Mouse (Mus musculus) stomach, embryonic 14.5 days (tissue): ENCODE measurements around the gene Sdhb. TPM values are rescaled to one million over a fixed set of nuclear protein-coding genes. Genes with fewer than 3 reads are reported as not detected.
A peak's percentile ranks its signal among the peaks of the same experiment; 100 is the strongest.

Experiments
- ATAC-seq: fragments of 200-750 bp; cut with Nextera tagmentation; 2 replicates; pipeline ENCODE4 v1.8.0; 2017; ENCODE audit warnings: low read depth, moderate TSS enrichment; ENCODE audit not compliant: insufficient number of reproducible peaks, insufficient read depth, low FRiP score
- H3K27ac ChIP-seq: fragments of 300-500 bp; sonication (generic); 2 replicates; pipeline ENCODE4 v1.5.1; 2014; ENCODE audit warnings: mild to moderate bottlenecking, low read length, moderate library complexity, mixed read lengths
- H3K27me3 ChIP-seq: fragments of 300-500 bp; sonication (generic); 2 replicates; pipeline ENCODE4 v1.6.1; 2014; ENCODE audit warnings: low read length, control low read depth, mixed read lengths; ENCODE audit not compliant: control insufficient read depth, insufficient read depth
- H3K36me3 ChIP-seq: fragments of 300-500 bp; sonication (generic); 2 replicates; pipeline ENCODE4 v1.6.1; 2014; ENCODE audit warnings: mild to moderate bottlenecking, control low read depth, low read length, moderate library complexity, mixed read lengths; ENCODE audit not compliant: control insufficient read depth, insufficient read depth
- H3K4me1 ChIP-seq: fragments of 300-500 bp; sonication (generic); 2 replicates; pipeline ENCODE4 v1.6.1; 2014; ENCODE audit warnings: low read length, control low read depth, mixed read lengths; ENCODE audit not compliant: control insufficient read depth, insufficient read depth
- H3K4me2 ChIP-seq: fragments of 300-500 bp; sonication (generic); replicated peaks from 2 replicates; pipeline ENCODE4 v1.6.1; 2014; ENCODE audit warnings: low read depth, low read length, control low read depth
- H3K4me3 ChIP-seq: fragments of 300-500 bp; sonication (generic); 2 replicates; pipeline ENCODE4 v1.5.1; 2014; ENCODE audit warnings: low read depth, low read length, control low read depth
- H3K9ac ChIP-seq: fragments of 300-500 bp; sonication (generic); replicated peaks from 2 replicates; pipeline ENCODE4 v1.6.1; 2014; ENCODE audit warnings: low read depth, mild to moderate bottlenecking, control low read depth, low read length, moderate library complexity, mixed read lengths
- H3K9me3 ChIP-seq: fragments of 300-500 bp; sonication (generic); 2 replicates; pipeline ENCODE4 v1.6.1; 2016; ENCODE audit warnings: low read depth, low read length, control low read depth; ENCODE audit not compliant: control insufficient read depth
- WGBS: fragments of 180-500 bp; shearing (Covaris S2); extraction: QIAGEN DNeasy Blood & Tissue Kit; methylation state at CpG from one replicate; pipeline ENCODE4 v1.1.7; 2014; 5-methylcytosine and 5-hydroxymethylcytosine counted together
- polyA plus RNA-seq: library from polyadenylated mRNA; unstranded; fragments of >200 nt; fragmentation: Nextera tagmentation; extraction: Ambion mirVana; gene quantifications from 2 replicates; pipeline ENCODE4 v1.2.1, GENCODE M21; 2014

Gene Sdhb
- polyA plus RNA-seq, 1 experiment from 2014 or later: 401 TPM

- Histone ChIP-seq H3K9me3 (no peaks in the 10 kb centered on the region), H3K27me3 (no peaks in the 10 kb centered on the region), H3K9ac (peak within 1 kb of the TSS; percentile 83), H3K4me2 (peak within 1 kb of the TSS; percentile 86), H3K36me3 (peaks cover 40% of the 10 kb centered on the region), H3K4me1 (peaks cover 13% of the 10 kb centered on the region), H3K4me3 (peak within 1 kb of the TSS; percentile 74), H3K27ac (peak within 1 kb of the TSS; percentile 90)
- WGBS: 12% methylated on average over 7 of the region's 7 CpGs
- no peak for ATAC-seq
Observed at GRCm38 (mm10) chr4:141010118-141010517, 49.1 kb downstream of the Sdhb start, which contains the start of gene Mfap2. TSS of gene Mfap2 (plus strand) at chr4:141010418.

GRCm38 (mm10) chr4:141010526-141010925 is 49.5 kb downstream of the Sdhb start:
- peaks cover 13% of the 10 kb centered on the region for H3K4me1 ChIP-seq
- H3K4me2 ChIP-seq: peak overlapping the region; percentile 86
- peak overlapping the region; percentile 83 for H3K9ac ChIP-seq
- peaks cover 45% of the 10 kb centered on the region for H3K36me3 ChIP-seq
- ATAC-seq: peak; percentile 83
- WGBS: under 1% methylated on average over 26 of the region's 26 CpGs
- peak overlapping the region; percentile 90 for H3K27ac ChIP-seq
- peak overlapping the region; percentile 74 for H3K4me3 ChIP-seq
- no peaks in the 10 kb centered on the region for H3K9me3 ChIP-seq
- H3K27me3 ChIP-seq: no peaks in the 10 kb centered on the region

DNA sequence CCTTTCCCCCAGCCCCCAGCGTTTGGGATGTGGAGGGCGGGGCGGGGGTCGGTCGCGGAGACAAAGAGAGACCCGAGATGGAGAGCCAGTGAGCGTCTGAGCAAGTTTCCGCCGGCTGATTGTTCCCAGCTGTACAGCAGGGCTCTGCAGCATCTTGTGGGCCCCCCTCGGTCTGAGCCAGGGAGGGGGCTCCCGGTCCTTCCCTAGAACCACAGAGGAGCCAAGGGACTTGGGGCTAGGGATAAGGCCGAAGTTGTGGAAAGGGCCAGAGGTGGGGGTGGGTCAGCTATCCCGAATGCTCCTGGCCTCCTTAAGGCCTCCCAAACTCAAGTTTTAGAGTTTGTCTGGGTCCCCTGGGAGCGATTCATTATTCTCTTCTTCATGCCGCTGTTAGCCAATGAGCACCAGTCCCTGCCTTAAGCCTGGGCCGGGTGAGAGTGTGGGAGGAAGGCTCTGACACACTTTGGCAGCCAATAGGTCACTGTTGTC is 50.0 kb downstream of the Sdhb start:
- ATAC-seq: 0 out of 2 replicates have a peak, but pooled peaks have one; percentile 29
- 1% methylated on average over 17 of the region's 17 CpGs for WGBS
- H3K27ac ChIP-seq: peak overlapping the region; percentile 90
- peak overlapping the region; percentile 83 for H3K9ac ChIP-seq
- H3K4me1 ChIP-seq: peaks cover 13% of the 10 kb centered on the region
- no peaks in the 10 kb centered on the region for H3K9me3 ChIP-seq
- peaks cover 46% of the 10 kb centered on the region for H3K36me3 ChIP-seq
- H3K27me3 ChIP-seq: no peaks in the 10 kb centered on the region
- peak overlapping the region; percentile 74 for H3K4me3 ChIP-seq
- H3K4me2 ChIP-seq: peak overlapping the region; percentile 86

DNA sequence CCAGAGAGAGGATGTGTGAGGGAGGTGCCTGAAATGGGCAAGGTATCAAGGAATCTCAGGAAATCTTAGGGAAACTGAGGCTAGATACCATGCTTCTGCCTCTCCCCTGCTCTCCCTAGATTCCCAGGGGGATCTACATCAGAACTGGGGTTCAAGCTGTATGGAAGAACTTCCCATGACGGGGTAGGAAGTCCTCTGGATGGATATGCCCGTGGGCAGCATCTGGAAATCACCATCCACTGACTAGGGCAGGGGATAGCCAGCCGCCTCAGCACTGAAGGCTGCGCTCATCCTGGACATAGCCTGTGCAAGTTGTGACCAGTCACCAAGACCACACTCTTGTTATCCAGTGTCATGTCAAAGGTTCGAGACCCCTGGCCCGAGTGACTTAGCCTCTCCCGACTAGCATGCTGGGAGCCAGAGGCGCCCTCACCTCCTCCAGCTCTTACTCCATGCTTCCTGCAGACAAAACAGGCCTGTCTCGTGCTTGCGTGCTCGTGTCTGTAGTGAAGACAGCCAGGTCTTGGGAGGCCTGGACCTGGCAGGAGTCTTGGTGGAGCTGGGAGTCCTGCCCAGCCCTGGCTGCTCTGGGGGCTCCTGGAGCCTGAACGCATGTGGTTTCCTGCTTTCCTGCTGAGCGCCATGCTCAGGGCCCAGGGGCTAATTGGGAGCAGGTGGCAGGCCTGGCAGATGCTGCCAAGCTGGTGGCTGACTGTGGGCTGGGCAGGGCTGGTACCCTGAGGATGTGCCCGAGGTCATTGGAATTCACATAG is 50.7 kb downstream of the Sdhb start:
- Histone ChIP-seq H3K9me3 (no peaks in the 10 kb centered on the region), H3K4me2 (peak overlapping the region; percentile 86), H3K4me1 (peaks cover 13% of the 10 kb centered on the region), H3K27me3 (no peaks in the 10 kb centered on the region), H3K36me3 (peaks cover 45% of the 10 kb centered on the region), H3K9ac (peak overlapping the region; percentile 83), H3K27ac (peak overlapping the region; percentile 90), H3K4me3 (peak overlapping the region; percentile 74)
- 46% methylated on average over 14 of the region's 14 CpGs for WGBS
- no peak for ATAC-seq

DNA sequence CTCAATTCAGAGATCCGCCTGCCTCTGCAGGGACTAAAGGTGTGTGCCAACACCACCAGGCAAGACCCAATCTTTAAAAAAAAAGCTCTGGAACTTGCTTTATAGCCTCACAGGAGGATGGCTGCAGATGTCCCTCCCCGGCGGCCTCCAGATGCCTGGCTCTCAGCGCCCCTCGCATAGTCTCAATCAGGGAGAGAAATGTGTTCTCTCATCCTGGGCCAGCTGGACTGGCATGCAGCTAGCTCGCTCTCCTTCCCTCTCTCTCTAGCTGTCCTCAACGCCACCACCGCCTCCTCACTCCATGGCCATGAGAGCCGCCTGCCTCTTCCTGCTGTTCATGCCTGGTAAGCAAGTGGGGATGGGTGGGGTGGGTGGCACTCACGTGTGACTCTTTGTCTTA is 51.6 kb downstream of the Sdhb start:
- H3K4me1 ChIP-seq: peaks cover 13% of the 10 kb centered on the region
- H3K9me3 ChIP-seq: no peaks in the 10 kb centered on the region
- H3K27ac ChIP-seq: 0 out of 2 replicates have a peak overlapping the region, but pooled peaks have one; percentile 90
- peaks cover 41% of the 10 kb centered on the region for H3K36me3 ChIP-seq
- H3K4me3 ChIP-seq: no peak overlapping the region
- peak overlapping the region; percentile 86 for H3K4me2 ChIP-seq
- 85% methylated on average over 9 of the region's 10 CpGs for WGBS
- no peak overlapping the region for H3K9ac ChIP-seq
- H3K27me3 ChIP-seq: no peaks in the 10 kb centered on the region
- ATAC-seq: no peak

DNA sequence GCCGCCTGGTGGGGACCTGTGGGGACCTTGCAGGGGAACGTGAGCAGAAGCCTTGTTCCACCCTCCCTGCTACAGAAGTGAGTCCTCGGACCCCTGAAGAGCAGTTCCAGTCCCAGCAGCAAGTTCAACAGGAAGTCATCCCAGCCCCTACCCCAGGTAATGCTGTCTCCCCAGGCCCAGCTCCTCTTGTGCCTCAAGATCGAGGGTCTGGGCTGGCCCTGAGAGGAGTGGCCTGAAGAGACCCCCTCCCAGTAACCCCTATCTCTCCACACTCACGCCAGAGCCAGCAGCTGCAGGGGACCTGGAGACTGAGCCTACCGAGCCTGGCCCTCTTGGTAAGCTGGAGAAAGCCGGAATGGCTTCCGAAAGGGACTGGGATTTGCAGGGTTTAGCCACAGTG is 53.1 kb downstream of the Sdhb start:
- Histone ChIP-seq H3K27me3 (no peaks in the 10 kb centered on the region), H3K4me1 (peaks cover 13% of the 10 kb centered on the region), H3K9ac (no peak overlapping the region), H3K4me3 (no peak overlapping the region), H3K9me3 (no peaks in the 10 kb centered on the region), H3K4me2 (no peak overlapping the region), H3K36me3 (peaks cover 39% of the 10 kb centered on the region), H3K27ac (no peak overlapping the region)
- 71% methylated on average over 8 of the region's 8 CpGs for WGBS
- no peak for ATAC-seq

GRCm38 (mm10) chr4:141014856-141015255 is 53.9 kb downstream of the Sdhb start:
- H3K27me3 ChIP-seq: no peaks in the 10 kb centered on the region
- H3K4me3 ChIP-seq: no peak overlapping the region
- peaks cover 39% of the 10 kb centered on the region for H3K36me3 ChIP-seq
- H3K9me3 ChIP-seq: no peaks in the 10 kb centered on the region
- no peak overlapping the region for H3K27ac ChIP-seq
- WGBS: 87% methylated on average over 11 of the region's 11 CpGs
- H3K4me1 ChIP-seq: peaks cover 18% of the 10 kb centered on the region
- ATAC-seq: no peak
- H3K4me2 ChIP-seq: no peak overlapping the region
- no peak overlapping the region for H3K9ac ChIP-seq

DNA sequence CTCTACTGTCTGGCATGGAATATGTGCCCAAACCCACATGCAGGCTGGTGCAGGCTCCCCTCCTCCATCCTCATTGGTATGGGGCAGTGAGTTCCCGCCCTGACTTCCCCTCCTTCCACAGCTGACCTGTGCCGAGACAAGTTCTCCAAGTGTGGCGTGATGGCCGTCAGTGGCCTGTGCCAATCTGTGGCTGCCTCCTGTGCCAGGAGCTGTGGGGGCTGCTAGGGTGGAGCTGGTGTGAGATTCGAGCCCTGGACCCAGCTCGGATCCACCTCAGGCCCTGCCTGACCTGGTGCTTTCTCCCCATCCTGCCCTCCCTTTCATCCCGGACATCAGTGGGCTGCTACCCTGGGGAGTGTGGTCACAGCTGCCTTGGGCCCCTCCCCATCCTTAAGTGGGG is 54.4 kb downstream of the Sdhb start:
- ATAC-seq: no peak
- H3K9me3 ChIP-seq: no peaks in the 10 kb centered on the region
- H3K4me3 ChIP-seq: no peak overlapping the region
- peaks cover 23% of the 10 kb centered on the region for H3K4me1 ChIP-seq
- H3K27me3 ChIP-seq: no peaks in the 10 kb centered on the region
- no peak overlapping the region for H3K9ac ChIP-seq
- H3K36me3 ChIP-seq: peaks cover 39% of the 10 kb centered on the region
- H3K4me2 ChIP-seq: no peak overlapping the region
- WGBS: 74% methylated on average over 7 of the region's 7 CpGs
- no peak overlapping the region; the same call in 1 of the 2 replicates for H3K27ac ChIP-seq
